Mouse (Mus musculus): Measurements from ENCODE around the gene Ssr1. TPM values are rescaled to one million over a fixed set of nuclear protein-coding genes. Genes with fewer than 3 reads are reported as not detected.

The Ssr1 gene
- total and polyA plus RNA-seq, 2 experiments from 2014 or later = 16.6 to 50.7 TPM

DNA sequence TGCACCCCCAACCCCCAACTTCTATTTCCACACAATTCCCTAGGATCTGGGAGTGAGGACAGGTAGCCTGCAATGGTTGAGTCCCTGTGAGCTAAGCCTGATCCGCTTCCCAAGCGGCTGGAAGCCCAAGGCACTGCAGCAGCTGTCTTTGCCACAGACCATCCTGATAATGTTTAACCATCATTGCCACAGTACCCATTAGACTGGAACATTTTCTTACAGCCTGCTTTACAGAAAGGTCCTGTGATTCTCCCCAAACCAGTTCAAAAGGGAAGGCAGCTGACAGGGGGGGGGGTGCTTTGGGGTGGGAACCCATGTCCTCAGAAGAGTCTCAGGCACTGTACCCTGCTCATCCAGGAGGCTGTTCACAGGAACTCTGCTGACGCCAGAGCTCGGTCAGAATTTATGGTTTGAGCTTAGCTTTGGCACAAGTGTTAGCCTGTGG is 51.1 kb downstream of the Ssr1 start:
- H3K4me1 ChIP-seq (ENCODE audit: control insufficient read depth, insufficient read depth) = no peaks in the 10 kb centered on the region
- H3K9me3 ChIP-seq (replicated peaks; ENCODE audit: control insufficient read depth, low read length) = no peaks in the 10 kb centered on the region
- no peak overlapping the region for H3K4me2 ChIP-seq (ENCODE audit: low read depth, low read length)
- DNase-seq (ENCODE audit: low spot score) = no peak
- 79% methylated on average over 4 of the region's 4 CpGs for WGBS
- H3K36me3 ChIP-seq (replicated peaks; ENCODE audit: control insufficient read depth, insufficient read depth, low read length) = peaks cover 42% of the 10 kb centered on the region
- no peak for TF ChIP-seq CTCF (IDR thresholded peaks at IDR 0.05; ENCODE audit: low read depth)
- no peak for TF ChIP-seq EP300 (IDR thresholded peaks at IDR 0.05; ENCODE audit: low read depth)
- no peak overlapping the region for H3K27ac ChIP-seq (ENCODE audit: low read depth)
- H3K27me3 ChIP-seq (ENCODE audit: control insufficient read depth, insufficient read depth, low read length) = no peaks in the 10 kb centered on the region
- no peak overlapping the region for H3K4me3 ChIP-seq (ENCODE audit: low read depth, low read length)
- no peak for ATAC-seq (ENCODE audit: insufficient read depth, low read depth)
- H3K9ac ChIP-seq (replicated peaks; ENCODE audit: low read depth, low read length) = no peak overlapping the region

DNA sequence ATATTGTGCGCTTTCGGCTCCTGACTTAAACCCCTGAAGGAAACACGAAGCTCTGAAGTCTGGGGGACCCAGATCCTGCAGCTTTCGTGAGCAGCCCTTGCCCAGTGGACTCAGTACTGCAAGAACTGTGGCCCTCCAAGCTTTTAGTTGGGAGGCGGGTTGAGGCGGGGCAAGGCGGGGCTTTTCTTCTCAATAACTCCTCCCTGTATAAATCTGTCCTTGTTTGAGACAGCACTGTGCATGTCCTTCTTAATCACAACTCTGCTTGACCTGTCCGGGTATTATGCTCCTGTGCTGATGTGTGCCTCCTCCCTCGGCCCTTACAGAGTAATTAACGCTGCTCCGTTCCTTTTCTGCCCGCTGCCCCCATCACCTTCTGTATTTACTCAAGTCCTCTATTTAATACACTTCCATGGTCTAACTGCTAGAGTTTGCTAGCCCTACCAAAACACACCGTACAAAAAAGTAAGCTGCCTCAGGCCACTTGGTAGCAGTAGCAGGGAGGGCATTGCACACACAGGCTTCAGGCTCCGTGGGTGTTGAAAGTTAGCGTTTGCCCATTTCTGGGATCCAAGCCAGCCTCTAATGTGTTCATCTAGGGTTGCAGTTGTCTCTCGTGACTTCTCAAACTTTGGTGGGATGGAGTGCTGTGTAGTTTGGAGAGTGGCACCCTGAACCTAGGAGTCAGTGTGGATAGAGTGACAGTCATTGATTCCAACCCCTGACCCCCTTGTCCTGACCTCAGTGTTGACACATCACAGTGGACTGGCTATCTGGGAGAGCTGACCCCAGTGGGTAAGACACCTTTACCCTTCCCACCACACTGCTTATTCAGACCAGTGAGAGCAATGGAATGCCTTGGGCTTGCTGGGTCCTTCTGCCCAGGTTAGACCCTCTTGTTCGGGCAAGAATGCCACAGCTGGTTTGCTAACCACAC is 51.8 kb downstream of the Ssr1 start:
- Histone ChIP-seq H3K4me1 (ENCODE audit: control insufficient read depth, insufficient read depth) (no peaks in the 10 kb centered on the region), H3K36me3 (replicated peaks; ENCODE audit: control insufficient read depth, insufficient read depth, low read length) (peaks cover 35% of the 10 kb centered on the region), H3K9ac (replicated peaks; ENCODE audit: low read depth, low read length) (no peak overlapping the region), H3K4me3 (ENCODE audit: low read depth, low read length) (no peak overlapping the region), H3K27ac (ENCODE audit: low read depth) (no peak overlapping the region), H3K27me3 (ENCODE audit: control insufficient read depth, insufficient read depth, low read length) (no peaks in the 10 kb centered on the region), H3K9me3 (replicated peaks; ENCODE audit: control insufficient read depth, low read length) (no peaks in the 10 kb centered on the region), H3K4me2 (ENCODE audit: low read depth, low read length) (no peak overlapping the region)
- ATAC-seq (ENCODE audit: insufficient read depth, low read depth) = 0 out of 2 replicates have a peak, but pooled peaks have one; percentile 21
- TF ChIP-seq CTCF (IDR thresholded peaks at IDR 0.05; ENCODE audit: low read depth) = no peak
- TF ChIP-seq EP300 (IDR thresholded peaks at IDR 0.05; ENCODE audit: low read depth) = no peak
- WGBS = 70% methylated on average over 17 of the region's 17 CpGs
- no peak for DNase-seq (ENCODE audit: low spot score)

DNA sequence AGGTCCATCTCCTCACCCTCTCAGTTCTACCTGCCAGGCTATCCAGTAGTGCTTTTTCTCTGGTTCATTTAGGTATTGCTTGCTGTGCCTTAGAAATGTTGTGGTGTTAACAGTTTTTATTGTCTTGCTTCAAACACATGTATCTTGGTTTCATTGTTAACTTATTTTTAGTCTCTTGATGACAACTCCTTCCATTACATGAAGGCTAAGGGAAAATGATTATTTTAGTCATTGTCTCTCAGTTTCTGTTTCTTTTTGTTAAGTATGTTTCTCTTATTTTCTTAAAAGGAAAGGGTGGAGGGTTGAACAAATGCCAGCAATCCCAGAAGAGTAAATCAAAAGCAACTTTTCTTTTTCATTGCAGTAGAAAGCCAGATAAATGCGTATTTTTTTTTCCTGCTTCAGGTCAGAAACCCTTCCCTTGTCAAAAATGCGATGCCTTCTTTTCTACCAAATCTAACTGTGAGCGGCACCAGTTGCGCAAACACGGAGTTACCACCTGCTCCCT is 52.8 kb downstream of the Ssr1 start:
- H3K27me3 ChIP-seq (ENCODE audit: control insufficient read depth, insufficient read depth, low read length) = no peaks in the 10 kb centered on the region
- H3K4me1 ChIP-seq (ENCODE audit: control insufficient read depth, insufficient read depth) = no peaks in the 10 kb centered on the region
- H3K36me3 ChIP-seq (replicated peaks; ENCODE audit: control insufficient read depth, insufficient read depth, low read length) = peaks cover 33% of the 10 kb centered on the region
- H3K9ac ChIP-seq (replicated peaks; ENCODE audit: low read depth, low read length) = no peak overlapping the region
- TF ChIP-seq EP300 (IDR thresholded peaks at IDR 0.05; ENCODE audit: low read depth) = no peak
- no peak for TF ChIP-seq CTCF (IDR thresholded peaks at IDR 0.05; ENCODE audit: low read depth)
- no peaks in the 10 kb centered on the region for H3K9me3 ChIP-seq (replicated peaks; ENCODE audit: control insufficient read depth, low read length)
- ATAC-seq (ENCODE audit: insufficient read depth, low read depth) = no peak
- 81% methylated on average over 5 of the region's 5 CpGs for WGBS
- no peak overlapping the region for H3K27ac ChIP-seq (ENCODE audit: low read depth)
- no peak overlapping the region for H3K4me3 ChIP-seq (ENCODE audit: low read depth, low read length)
- no peak overlapping the region for H3K4me2 ChIP-seq (ENCODE audit: low read depth, low read length)
- no peak for DNase-seq (ENCODE audit: low spot score)

DNA sequence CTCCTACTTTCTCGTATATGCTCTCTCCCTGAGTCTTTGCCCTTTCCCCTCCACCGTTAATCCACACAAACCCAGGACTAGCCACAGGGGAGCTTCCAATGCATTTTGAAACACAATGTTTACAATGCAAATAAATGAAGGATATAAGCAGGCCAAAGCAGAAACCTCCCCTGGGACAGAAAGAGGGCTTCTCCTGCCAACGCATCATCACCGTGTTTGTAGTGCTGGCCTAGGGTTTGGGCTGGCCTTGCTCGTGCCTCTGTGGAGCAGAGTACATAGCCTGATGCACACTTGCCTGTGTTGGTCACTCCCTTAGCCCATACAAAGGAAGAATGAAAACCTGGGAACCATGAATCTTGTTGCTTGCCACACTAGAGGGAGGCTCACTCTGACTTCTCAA is 53.4 kb downstream of the Ssr1 start:
- Histone ChIP-seq H3K36me3 (replicated peaks; ENCODE audit: control insufficient read depth, insufficient read depth, low read length) (peaks cover 33% of the 10 kb centered on the region), H3K9ac (replicated peaks; ENCODE audit: low read depth, low read length) (no peak overlapping the region), H3K27ac (ENCODE audit: low read depth) (no peak overlapping the region), H3K4me3 (ENCODE audit: low read depth, low read length) (no peak overlapping the region), H3K9me3 (replicated peaks; ENCODE audit: control insufficient read depth, low read length) (no peaks in the 10 kb centered on the region), H3K27me3 (ENCODE audit: control insufficient read depth, insufficient read depth, low read length) (no peaks in the 10 kb centered on the region), H3K4me2 (ENCODE audit: low read depth, low read length) (no peak overlapping the region), H3K4me1 (ENCODE audit: control insufficient read depth, insufficient read depth) (no peaks in the 10 kb centered on the region)
- TF ChIP-seq EP300 (IDR thresholded peaks at IDR 0.05; ENCODE audit: low read depth) = no peak
- no peak for TF ChIP-seq CTCF (IDR thresholded peaks at IDR 0.05; ENCODE audit: low read depth)
- DNase-seq (ENCODE audit: low spot score) = no peak
- WGBS = 75% methylated on average over 5 of the region's 5 CpGs
- no peak for ATAC-seq (ENCODE audit: insufficient read depth, low read depth)

DNA sequence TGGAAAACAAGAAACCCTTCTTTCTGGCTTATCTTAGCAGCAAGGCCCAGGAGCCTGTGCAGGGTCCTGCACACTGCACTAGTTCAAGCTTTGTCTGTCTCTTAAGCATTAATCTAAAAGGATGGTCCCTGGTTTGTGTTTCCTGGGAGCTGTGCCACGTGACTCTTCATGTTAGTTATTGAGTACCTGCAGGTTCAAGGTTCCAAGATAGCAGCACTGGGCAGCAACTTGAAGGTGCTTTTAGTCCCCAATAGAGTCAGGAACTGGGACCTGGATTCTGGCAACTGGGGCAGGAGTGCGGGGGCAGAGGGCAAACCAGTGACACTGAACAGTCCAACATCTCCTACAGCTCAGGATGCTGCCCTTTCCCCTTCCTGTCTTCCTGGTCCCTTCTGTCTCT is 53.9 kb downstream of the Ssr1 start:
- ATAC-seq (ENCODE audit: insufficient read depth, low read depth) (no peak), DNase-seq (ENCODE audit: low spot score) (no peak)
- H3K36me3 ChIP-seq (replicated peaks; ENCODE audit: control insufficient read depth, insufficient read depth, low read length) = peaks cover 33% of the 10 kb centered on the region
- no peak overlapping the region for H3K9ac ChIP-seq (replicated peaks; ENCODE audit: low read depth, low read length)
- TF ChIP-seq CTCF (IDR thresholded peaks at IDR 0.05; ENCODE audit: low read depth) (no peak), EP300 (IDR thresholded peaks at IDR 0.05; ENCODE audit: low read depth) (no peak)
- H3K9me3 ChIP-seq (replicated peaks; ENCODE audit: control insufficient read depth, low read length) = no peaks in the 10 kb centered on the region
- H3K27ac ChIP-seq (ENCODE audit: low read depth) = no peak overlapping the region
- H3K4me2 ChIP-seq (ENCODE audit: low read depth, low read length) = no peak overlapping the region
- no peaks in the 10 kb centered on the region for H3K27me3 ChIP-seq (ENCODE audit: control insufficient read depth, insufficient read depth, low read length)
- 72% methylated on average over 2 of the region's 2 CpGs for WGBS
- no peak overlapping the region for H3K4me3 ChIP-seq (ENCODE audit: low read depth, low read length)
- H3K4me1 ChIP-seq (ENCODE audit: control insufficient read depth, insufficient read depth) = no peaks in the 10 kb centered on the region

All from heart, postnatal 0 days (tissue).